Mouse (Mus musculus) spleen, adult 2 months (tissue): Measurements from ENCODE around the gene Map1lc3a. TPM values are rescaled to one million over a fixed set of nuclear protein-coding genes. Genes with fewer than 3 reads are reported as not detected.
A peak's percentile ranks its signal among the peaks of the same experiment; 100 is the strongest.

Source experiments
- DNase-seq, 2 experiments: peaks; one replicate each; pipeline versions ENCODE4 v3.0.0 to v3.0.0-alpha.2; 2012 to 2021; ENCODE audit warnings: low spot score in 2 of 2, low read depth in 1 of 2
- H3K27ac ChIP-seq: fragments of 200-500 bp; 2 replicates; pipeline ENCODE4 v1.5.1; 2012; ENCODE audit warnings: low read length, inconsistent platforms; ENCODE audit not compliant: insufficient read depth
- H3K27me3 ChIP-seq: fragments of 200-500 bp; 2 replicates; pipeline ENCODE4 v1.6.1; 2012; ENCODE audit warnings: mild to moderate bottlenecking, moderate library complexity, low read length, inconsistent platforms; ENCODE audit not compliant: control insufficient read depth, insufficient read depth
- H3K36me3 ChIP-seq: fragments of 200-500 bp; 2 replicates; pipeline ENCODE4 v1.6.1; 2012; ENCODE audit warnings: mild to moderate bottlenecking, low read length, inconsistent platforms; ENCODE audit not compliant: control insufficient read depth, insufficient read depth
- H3K4me1 ChIP-seq: fragments of 200-500 bp; 2 replicates; pipeline ENCODE4 v1.6.1; 2011; ENCODE audit warnings: inconsistent platforms; ENCODE audit not compliant: control insufficient read depth, insufficient read depth, insufficient read length
- H3K4me3 ChIP-seq: fragments of 200-500 bp; 2 replicates; pipeline ENCODE4 v1.5.1; 2011; ENCODE audit warnings: mild to moderate bottlenecking, inconsistent platforms; ENCODE audit not compliant: insufficient read depth, insufficient read length; ENCODE audit errors: extremely low read depth
- CTCF ChIP-seq: fragments of 200-500 bp; IDR thresholded peaks from 2 replicates; pipeline ENCODE4 v1.5.1; 2011; ENCODE audit warnings: mild to moderate bottlenecking, inconsistent platforms; ENCODE audit not compliant: insufficient read depth, insufficient read length, insufficient replicate concordance; ENCODE audit errors: extremely low read depth
- POLR2A ChIP-seq: fragments of 200-500 bp; IDR thresholded peaks from 2 replicates; pipeline ENCODE4 v1.6.1; 2011; ENCODE audit warnings: low read depth, low read length, inconsistent platforms
- WGBS: fragments of 180-500 bp; shearing (Covaris S2); methylation state at CpG from one replicate; pipeline ENCODE4 v1.1.7; 2018; 5-methylcytosine and 5-hydroxymethylcytosine counted together
- polyA plus RNA-seq: library from polyadenylated mRNA; depleted of rRNA; stranded (reverse); fragments of >200 nt; gene quantifications from 2 replicates; pipeline ENCODE4 v1.2.3, GENCODE M21; 2012; rRNA removed

Map1lc3a gene
- polyA plus RNA-seq, 1 experiment = 42.7 TPM

- 94% methylated on average over 4 of the region's 4 CpGs for WGBS
- H3K36me3 ChIP-seq = peaks cover 5% of the 10 kb centered on the region
- peaks cover 6% of the 10 kb centered on the region; the same call in 1 of the 2 replicates for H3K4me1 ChIP-seq
Observed at GRCm38 (mm10) chr2:155299563-155299962, 23.5 kb downstream of the Map1lc3a start.

DNA sequence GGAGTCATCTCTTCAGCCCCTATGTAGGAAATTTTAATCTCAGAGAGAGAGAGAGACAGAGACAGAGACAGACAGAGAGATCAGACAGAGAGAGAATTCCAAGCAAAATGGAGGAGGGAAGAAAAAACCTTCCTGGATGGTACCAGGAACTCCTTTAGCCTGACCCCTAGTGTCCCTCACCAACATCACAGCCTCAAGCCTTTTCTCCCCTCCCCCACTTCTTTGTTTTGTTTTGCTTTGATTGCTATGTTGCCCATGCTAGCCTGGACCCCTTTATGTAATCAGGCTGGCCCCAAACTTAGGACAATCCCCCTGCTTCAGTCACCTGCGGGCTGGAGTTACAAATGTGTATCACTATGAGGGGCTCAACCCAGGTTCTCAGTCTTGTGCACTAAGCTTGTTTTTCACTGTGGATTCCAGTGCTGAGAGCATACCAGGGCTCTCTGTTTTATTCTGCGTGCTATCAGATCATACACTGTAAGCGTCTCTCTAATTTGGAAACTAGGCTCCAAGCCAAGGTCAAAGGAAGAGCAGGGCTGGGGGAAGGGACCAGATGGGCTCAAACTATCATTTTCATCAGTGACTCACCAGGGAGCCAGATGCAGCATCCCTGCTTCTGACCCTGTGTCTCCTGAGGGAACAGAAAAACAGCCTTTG is 33.0 kb downstream of the Map1lc3a start:
- no peaks in the 10 kb centered on the region for H3K27me3 ChIP-seq
- H3K27ac ChIP-seq = peak overlapping the region; percentile 45
- 78% methylated on average over 3 of the region's 3 CpGs for WGBS
- H3K36me3 ChIP-seq = peaks cover 8% of the 10 kb centered on the region
- TF ChIP-seq CTCF = no peak
- no peak for TF ChIP-seq POLR2A
- H3K4me1 ChIP-seq = no peaks in the 10 kb centered on the region
- H3K4me3 ChIP-seq = no peak overlapping the region
- DNase-seq = no peak

More at GRCm38 (mm10) chr2:155299563-155299962, 23.5 kb downstream of the Map1lc3a start:
- Histone ChIP-seq H3K27ac (no peak overlapping the region), H3K27me3 (no peaks in the 10 kb centered on the region), H3K4me3 (no peak overlapping the region)
- TF ChIP-seq CTCF (no peak), POLR2A (no peak)
- no peak for DNase-seq

- peaks cover 3% of the 10 kb centered on the region for H3K36me3 ChIP-seq
- DNase-seq = no peak
- WGBS = 89% methylated on average over 6 of the region's 6 CpGs
- no peak overlapping the region for H3K4me3 ChIP-seq
- H3K27me3 ChIP-seq = no peaks in the 10 kb centered on the region
- H3K4me1 ChIP-seq = no peaks in the 10 kb centered on the region
- no peak overlapping the region for H3K27ac ChIP-seq
- TF ChIP-seq CTCF = no peak
- no peak for TF ChIP-seq POLR2A
Observed at GRCm38 (mm10) chr2:155313671-155314070, 37.6 kb downstream of the Map1lc3a start.

DNA sequence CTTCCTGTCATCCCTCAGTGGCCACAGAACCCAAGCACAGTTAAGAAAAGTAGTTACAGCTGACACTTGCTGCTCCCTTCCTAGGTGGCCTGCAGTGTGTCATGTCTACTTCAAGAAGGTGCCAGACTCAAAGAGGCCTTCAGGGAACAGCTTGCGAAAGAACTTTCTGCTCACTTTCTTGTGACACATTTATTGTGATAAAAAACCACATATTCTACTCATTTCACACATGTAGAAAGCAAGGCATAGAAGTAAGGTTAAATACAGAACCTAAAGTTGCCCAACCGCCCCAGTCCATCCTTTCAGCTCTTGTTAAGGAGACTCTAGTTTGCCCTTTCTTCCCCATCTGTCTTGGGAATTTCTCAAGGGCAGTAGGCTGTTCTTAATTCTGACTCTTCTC is 42.5 kb downstream of the Map1lc3a start:
- H3K36me3 ChIP-seq = no peaks in the 10 kb centered on the region; the same call in 1 of the 2 replicates
- no peaks in the 10 kb centered on the region for H3K4me1 ChIP-seq
- no peak overlapping the region for H3K27ac ChIP-seq
- no peak overlapping the region for H3K4me3 ChIP-seq
- no peaks in the 10 kb centered on the region for H3K27me3 ChIP-seq
- WGBS = 83% methylated on average over 2 of the region's 2 CpGs
- no peak for DNase-seq
- TF ChIP-seq POLR2A = no peak
- no peak for TF ChIP-seq CTCF

- TF ChIP-seq CTCF (no peak), POLR2A (no peak)
- H3K4me1 ChIP-seq = no peaks in the 10 kb centered on the region
- no peak overlapping the region for H3K27ac ChIP-seq
- WGBS = 80% methylated on average over 5 of the region's 5 CpGs
- H3K27me3 ChIP-seq = no peaks in the 10 kb centered on the region
- H3K36me3 ChIP-seq = no peaks in the 10 kb centered on the region; the same call in 1 of the 2 replicates
- DNase-seq = no peak
- no peak overlapping the region for H3K4me3 ChIP-seq
Observed at GRCm38 (mm10) chr2:155320596-155320995, 44.5 kb downstream of the Map1lc3a start.

- DNase-seq = no peak
- Histone ChIP-seq H3K27ac (no peak overlapping the region), H3K36me3 (peaks cover 12% of the 10 kb centered on the region), H3K4me1 (no peaks in the 10 kb centered on the region), H3K4me3 (no peak overlapping the region), H3K27me3 (no peaks in the 10 kb centered on the region)
- 90% methylated on average over 4 of the region's 4 CpGs for WGBS
- TF ChIP-seq CTCF = no peak
- TF ChIP-seq POLR2A = no peak
Observed at GRCm38 (mm10) chr2:155326001-155326400, 49.9 kb downstream of the Map1lc3a start.

Other genes starting within 250 kb of the Map1lc3a start
- 44.2 and 44.5 TPM in 2 replicates for gene Ahcy, start 201.8 kb upstream of the Map1lc3a start, polyA plus RNA-seq
- gene Itch, start 142.8 kb upstream of the Map1lc3a start, polyA plus RNA-seq = 6.9 and 7.1 TPM in 2 replicates
- gene Dynlrb1, start 39.8 kb upstream of the Map1lc3a start, polyA plus RNA-seq = 76.8 and 79.1 TPM in 2 replicates
- gene Pigu, start 81.1 kb downstream of the Map1lc3a start, polyA plus RNA-seq = 16.0 and 17.6 TPM in 2 replicates
- gene Trp53inp2, start 104.8 kb downstream of the Map1lc3a start, polyA plus RNA-seq = 16.9 and 29.8 TPM in 2 replicates
- 41.8 and 59.8 TPM in 2 replicates for gene Ncoa6, start 197.6 kb downstream of the Map1lc3a start, polyA plus RNA-seq
- 13.1 TPM in 2 replicates for gene Acss2, start 241.7 kb downstream of the Map1lc3a start, polyA plus RNA-seq
- 8.1 and 9.6 TPM in 2 replicates for gene Ggt7, start 241.9 kb downstream of the Map1lc3a start, polyA plus RNA-seq